Mouse (Mus musculus): Measurements from ENCODE around the gene Alad. TPM values are rescaled to one million over a fixed set of nuclear protein-coding genes. Genes with fewer than 3 reads are reported as not detected.

The Alad gene
- polyA plus RNA-seq, 1 experiment, result 87.7 TPM

DNA sequence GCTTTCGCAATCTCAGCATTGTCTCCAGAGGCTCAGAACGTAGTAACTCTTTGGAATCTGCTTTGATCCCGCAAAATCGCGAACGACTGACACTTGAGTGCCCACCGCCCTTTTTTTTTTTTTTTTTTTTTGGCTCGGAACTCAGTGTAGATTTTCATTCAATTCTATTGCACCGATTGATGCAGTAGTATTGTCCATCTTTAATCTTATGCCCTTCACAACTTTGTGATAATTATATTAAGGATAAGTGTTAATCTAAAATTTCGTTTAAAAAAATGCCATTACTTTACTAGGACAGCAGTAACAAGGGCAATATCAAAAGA, 5.7 kb upstream of the Alad start:
- H3K4me1 ChIP-seq (ENCODE audit: control insufficient read depth, insufficient read depth, insufficient read length, low read length), result 0 out of 2 replicates have a peak, but pooled peaks cover 2% of the 10 kb centered on the region
- H3K27ac ChIP-seq (replicated peaks; ENCODE audit: low read depth, low read length), result no peak overlapping the region
- H3K4me3 ChIP-seq (ENCODE audit: insufficient read depth, low read depth, low read length), result peak overlapping the region; percentile 43

DNA sequence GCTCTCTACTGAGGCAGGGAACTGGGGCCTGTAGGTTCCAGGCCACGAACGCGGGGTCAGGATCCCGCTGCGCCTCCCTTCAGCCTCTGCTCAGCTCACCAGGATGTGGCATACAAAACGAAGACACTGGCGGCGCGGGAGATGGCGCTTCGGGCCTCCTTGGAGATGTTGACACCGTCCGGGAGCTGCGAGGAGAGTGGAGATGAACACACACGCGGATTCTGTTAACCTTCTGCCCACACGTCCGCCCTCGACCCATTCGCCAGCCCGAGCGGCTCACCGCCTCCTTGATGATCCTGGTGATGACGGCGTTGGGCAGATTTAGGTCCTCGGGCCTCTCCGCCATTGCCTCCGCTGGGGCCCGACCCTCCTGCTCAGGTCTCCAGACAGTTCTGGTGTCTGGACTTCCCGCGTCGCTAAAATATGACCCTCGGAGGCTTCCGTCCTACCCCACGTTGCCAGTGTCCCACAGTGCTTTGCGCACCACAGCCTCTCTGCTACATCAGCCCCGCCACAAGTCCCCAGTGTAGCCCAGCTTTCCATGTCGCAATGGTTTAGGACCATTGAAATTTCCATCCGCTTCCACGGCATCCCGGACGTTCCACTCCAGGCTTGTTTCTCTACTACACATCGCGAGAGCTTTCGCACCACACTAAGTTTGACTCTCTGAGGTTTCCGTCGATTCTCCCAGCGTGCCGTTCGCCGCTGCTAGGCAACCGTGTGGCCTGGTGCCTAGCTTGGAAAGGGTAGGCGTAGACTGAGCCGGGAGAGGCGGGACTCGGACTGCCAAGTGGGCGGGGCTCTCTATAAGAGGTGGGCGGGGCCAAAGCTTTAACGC, 5.2 kb upstream of the Alad start, which contains the start of the genes Pole3 and 4933430I17Rik:
Gene Pole3, minus strand, starts transcription at position 418 of the 838 bp plus-strand sequence.
Gene 4933430I17Rik, plus strand, starts transcription at position 719 of the 838 bp plus-strand sequence.
- H3K4me3 ChIP-seq (ENCODE audit: insufficient read depth, low read depth, low read length), result peak within 1 kb of the TSS; percentile 80
- 0 out of 2 replicates have a peak, but pooled peaks cover 2% of the 10 kb centered on the region for H3K4me1 ChIP-seq (ENCODE audit: control insufficient read depth, insufficient read depth, insufficient read length, low read length)

DNA sequence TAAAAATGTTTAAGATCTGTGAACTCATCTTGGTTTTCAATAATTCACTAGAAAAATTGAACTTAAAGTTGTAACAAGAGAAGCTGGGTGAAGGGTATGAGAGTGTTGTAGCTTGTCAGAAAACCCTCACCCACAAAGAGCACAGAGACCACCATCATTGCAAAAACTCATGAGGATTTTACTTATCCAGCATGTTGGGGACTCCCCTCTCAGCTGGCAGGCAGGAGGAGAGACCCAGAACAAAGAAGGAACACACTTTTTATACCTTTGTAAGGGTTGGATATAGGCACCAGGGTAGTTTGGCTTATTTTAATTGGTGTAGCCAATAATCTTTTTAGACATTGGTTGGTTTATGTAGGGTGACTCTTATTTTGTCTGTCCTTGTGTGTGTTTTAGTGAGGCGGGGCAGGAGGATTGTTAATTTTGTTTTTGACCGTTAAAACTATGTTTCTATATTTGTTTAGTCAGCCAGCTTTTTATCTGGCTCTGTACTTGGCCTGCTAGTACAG, 1.2 kb upstream of the Alad start:
- H3K27ac ChIP-seq (replicated peaks; ENCODE audit: low read depth, low read length), result no peak overlapping the region
- H3K4me1 ChIP-seq (ENCODE audit: control insufficient read depth, insufficient read depth, insufficient read length, low read length), result peaks cover 16% of the 10 kb centered on the region
- no peak overlapping the region for H3K4me3 ChIP-seq (ENCODE audit: insufficient read depth, low read depth, low read length)

More for the DNA sequence above, 5.2 kb upstream of the Alad start, which contains the start of the genes Pole3 and 4933430I17Rik:
- H3K27ac ChIP-seq (replicated peaks; ENCODE audit: low read depth, low read length), result peak within 1 kb of the TSS; percentile 99

DNA sequence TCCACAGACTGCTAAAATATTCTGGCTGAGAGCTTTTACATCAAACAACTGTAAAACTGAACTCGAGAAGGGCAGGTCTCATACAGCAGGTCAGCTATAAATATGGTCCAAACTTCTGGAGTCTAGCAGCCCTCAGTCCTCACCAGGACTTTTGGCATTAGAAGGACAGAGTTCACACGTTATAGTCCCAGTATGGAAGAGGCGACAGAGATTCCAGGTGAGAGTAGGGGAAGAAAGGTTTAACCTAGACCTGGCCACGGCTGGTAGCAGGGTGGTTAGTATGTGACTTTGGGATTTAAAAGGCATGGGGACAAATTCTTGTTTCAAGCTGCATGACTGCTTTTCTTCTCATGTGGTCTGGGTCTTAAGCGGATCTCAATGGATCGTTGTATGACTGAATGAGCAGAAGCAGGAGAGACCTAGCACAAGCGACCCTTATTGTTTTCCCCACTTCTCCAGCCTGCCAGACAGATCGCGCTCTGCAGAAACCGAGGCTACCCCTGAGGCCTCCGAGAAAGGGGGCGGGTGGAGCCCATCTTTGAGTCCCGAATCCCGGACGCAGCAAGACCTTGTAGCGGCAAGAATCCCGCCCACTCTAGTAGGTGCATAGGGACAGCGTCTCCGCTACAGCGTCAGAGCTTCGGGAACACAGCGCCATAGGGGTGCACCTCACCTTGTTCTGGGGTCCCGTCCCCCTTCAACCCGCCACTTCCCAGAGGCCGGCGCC, 433 bp downstream of the Alad start:
- Histone ChIP-seq H3K4me1 (ENCODE audit: control insufficient read depth, insufficient read depth, insufficient read length, low read length) (peaks cover 17% of the 10 kb centered on the region), H3K4me3 (ENCODE audit: insufficient read depth, low read depth, low read length) (peak overlapping the region; percentile 94), H3K27ac (replicated peaks; ENCODE audit: low read depth, low read length) (peak overlapping the region; percentile 44)

DNA sequence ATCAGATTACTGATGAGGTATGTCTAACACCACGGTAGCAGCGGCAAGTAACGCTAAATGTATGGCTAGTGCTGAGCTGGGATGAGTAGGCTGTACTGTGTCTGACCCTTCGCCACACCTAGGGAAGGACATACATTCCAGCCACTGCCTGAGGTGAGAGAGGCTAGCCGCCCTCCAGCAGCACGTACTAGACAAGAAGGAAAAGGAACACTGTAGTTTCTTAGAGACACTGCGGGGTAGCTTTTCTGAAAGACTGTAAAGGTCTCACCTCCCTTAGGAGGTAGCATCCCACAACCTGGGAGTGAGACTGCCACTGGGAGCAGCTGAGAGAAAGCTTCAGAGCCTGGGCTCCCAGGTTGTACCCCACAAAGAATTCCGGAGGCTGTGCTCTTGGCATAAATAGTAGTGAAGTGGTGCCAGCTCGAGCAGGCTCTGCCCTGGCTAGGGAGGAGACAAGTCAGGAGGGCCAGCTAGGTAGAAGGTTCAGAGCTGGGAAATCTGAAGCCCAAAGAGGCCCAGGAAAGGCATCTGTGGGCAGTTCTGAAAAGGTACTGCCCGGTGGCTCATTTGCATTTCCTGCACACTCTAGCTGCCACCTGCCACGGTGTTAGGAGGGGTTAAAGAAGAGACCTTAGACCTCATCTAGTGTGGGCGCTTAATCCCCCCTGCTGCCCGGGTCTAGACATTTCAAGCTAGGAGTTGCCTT, 1.1 kb downstream of the Alad start:
- peak overlapping the region; percentile 94 for H3K4me3 ChIP-seq (ENCODE audit: insufficient read depth, low read depth, low read length)
- peak overlapping the region; percentile 65 for H3K27ac ChIP-seq (replicated peaks; ENCODE audit: low read depth, low read length)
- peaks cover 17% of the 10 kb centered on the region for H3K4me1 ChIP-seq (ENCODE audit: control insufficient read depth, insufficient read depth, insufficient read length, low read length)

DNA sequence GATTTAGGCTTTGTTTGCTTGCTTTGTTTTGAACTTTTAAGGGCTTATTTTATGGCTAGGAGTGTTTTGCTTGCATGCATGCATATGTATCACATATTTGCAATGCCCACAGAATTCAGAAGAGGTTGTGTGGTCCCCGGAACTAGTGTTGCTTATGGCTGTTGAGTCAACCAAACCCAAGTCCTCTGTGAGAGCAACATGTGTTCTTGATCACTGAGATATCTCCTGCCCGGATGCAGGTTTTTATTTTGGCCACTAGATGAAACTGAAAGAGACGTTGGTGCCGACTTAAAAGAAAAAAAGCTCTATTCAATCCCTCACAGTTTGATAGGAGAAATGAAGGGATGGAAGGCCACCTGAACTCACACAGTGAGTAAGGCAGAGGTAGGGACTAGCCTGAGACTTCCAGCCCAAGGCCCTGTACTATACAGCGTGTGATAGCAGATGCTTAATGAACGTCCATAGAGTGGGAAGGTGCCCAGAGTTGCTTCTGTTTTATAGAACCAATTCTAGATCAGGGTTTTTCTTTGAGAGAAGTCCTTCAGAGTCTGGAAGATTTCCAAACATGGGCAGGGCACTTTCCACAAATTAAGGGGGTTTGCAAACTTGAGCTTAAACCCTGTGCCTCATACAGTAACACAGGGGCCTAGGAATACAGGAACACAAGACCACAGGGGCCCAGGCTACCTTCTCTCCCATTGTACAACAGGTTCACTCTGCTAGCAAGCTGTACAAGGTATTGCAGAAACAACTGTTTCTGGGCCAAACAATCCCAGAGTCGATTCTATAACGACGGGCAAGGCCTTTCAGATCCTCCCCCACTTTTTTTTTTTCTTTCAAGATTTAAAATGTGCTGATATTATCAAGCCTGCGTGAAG, 1.9 kb downstream of the Alad start:
- H3K4me1 ChIP-seq (ENCODE audit: control insufficient read depth, insufficient read depth, insufficient read length, low read length), result peaks cover 17% of the 10 kb centered on the region
- peak overlapping the region; percentile 65 for H3K27ac ChIP-seq (replicated peaks; ENCODE audit: low read depth, low read length)
- peak overlapping the region; percentile 43 for H3K4me3 ChIP-seq (ENCODE audit: insufficient read depth, low read depth, low read length)

DNA sequence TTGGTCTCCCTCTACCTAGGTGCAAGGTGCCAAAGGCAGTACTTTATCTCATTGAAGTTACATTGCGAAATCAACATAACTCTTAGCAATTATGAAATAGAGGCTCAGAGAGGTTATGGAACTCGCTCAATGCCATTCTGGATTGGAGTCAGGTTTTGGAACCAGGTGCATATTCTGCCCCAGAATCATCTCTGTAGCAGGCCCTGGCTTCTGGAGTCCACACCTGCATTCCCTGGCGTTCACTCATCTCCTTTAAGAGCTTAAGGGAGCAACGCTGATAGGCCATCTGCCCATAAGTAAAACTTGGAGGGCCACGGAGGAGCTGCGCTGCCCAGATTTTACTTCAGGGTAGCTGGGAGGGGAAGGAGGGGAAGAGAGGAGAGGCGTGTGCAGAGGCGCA, 2.7 kb downstream of the Alad start:
- no peak overlapping the region for H3K27ac ChIP-seq (replicated peaks; ENCODE audit: low read depth, low read length)
- H3K4me1 ChIP-seq (ENCODE audit: control insufficient read depth, insufficient read depth, insufficient read length, low read length), result peaks cover 17% of the 10 kb centered on the region
- H3K4me3 ChIP-seq (ENCODE audit: insufficient read depth, low read depth, low read length), result no peak overlapping the region

DNA sequence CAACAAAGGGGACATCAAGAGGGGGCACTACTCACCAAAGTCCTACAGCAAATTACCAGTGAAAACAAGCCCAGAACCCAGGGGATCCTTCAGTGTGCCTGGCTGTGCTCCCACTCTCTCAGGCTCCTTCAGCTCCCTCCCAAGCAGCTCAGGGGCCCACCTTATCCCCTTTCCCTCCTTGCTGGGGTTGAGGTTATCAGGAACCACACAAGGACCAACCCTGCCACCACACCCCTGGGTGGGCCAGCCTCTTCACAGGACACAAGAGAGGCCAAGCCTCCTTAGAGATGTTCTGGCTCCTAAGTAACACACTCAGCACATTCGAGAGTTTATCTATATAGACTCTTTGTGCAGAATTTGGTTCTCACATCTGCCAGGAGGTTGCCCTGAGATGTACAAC, 3.1 kb downstream of the Alad start:
- Histone ChIP-seq H3K4me1 (ENCODE audit: control insufficient read depth, insufficient read depth, insufficient read length, low read length) (peaks cover 17% of the 10 kb centered on the region), H3K27ac (replicated peaks; ENCODE audit: low read depth, low read length) (peak overlapping the region; percentile 59), H3K4me3 (ENCODE audit: insufficient read depth, low read depth, low read length) (no peak overlapping the region)

DNA sequence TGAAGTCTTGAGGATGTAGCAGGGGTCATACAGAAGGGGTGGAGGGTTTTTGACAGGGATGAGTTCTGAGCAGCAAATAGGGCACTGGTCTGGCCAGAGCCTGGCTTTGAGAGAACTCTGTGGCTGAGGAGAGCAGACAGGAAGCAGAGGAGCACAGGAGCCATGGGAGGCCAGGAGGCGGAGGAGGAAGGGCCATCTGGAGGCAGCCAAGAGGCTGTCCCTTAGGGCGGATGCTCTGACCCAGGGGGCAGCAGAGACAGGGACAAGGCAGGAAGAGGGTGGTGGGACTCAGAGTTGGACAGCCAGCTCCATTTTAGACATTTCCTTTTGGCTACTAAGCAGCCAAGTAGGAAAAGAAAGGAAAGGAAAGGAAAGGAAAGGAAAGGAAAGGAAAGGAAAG, 3.6 kb downstream of the Alad start:
- H3K4me1 ChIP-seq (ENCODE audit: control insufficient read depth, insufficient read depth, insufficient read length, low read length), result peaks cover 17% of the 10 kb centered on the region
- no peak overlapping the region for H3K4me3 ChIP-seq (ENCODE audit: insufficient read depth, low read depth, low read length)
- peak overlapping the region; percentile 69 for H3K27ac ChIP-seq (replicated peaks; ENCODE audit: low read depth, low read length)

DNA sequence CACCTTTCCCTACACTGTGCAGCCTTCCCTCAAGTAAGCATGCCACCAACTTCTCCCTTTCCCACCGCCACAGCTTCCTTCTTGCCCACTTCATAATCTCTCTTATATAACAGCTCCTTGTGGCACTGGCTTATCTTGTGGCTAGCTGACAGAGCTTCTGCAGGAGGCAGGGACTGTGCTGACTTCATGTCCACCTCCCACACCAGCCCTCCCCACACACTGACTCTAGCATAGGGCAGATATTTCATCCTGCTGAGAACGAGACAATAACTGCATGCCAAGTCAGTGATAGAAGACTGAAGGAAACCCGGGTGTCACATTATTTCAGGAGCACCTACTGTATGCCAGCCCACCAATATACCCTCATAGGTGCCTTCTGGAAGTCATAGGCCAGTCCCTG, 4.2 kb downstream of the Alad start:
- H3K4me3 ChIP-seq (ENCODE audit: insufficient read depth, low read depth, low read length), result no peak overlapping the region
- peak overlapping the region; percentile 69 for H3K27ac ChIP-seq (replicated peaks; ENCODE audit: low read depth, low read length)
- H3K4me1 ChIP-seq (ENCODE audit: control insufficient read depth, insufficient read depth, insufficient read length, low read length), result peaks cover 17% of the 10 kb centered on the region

DNA sequence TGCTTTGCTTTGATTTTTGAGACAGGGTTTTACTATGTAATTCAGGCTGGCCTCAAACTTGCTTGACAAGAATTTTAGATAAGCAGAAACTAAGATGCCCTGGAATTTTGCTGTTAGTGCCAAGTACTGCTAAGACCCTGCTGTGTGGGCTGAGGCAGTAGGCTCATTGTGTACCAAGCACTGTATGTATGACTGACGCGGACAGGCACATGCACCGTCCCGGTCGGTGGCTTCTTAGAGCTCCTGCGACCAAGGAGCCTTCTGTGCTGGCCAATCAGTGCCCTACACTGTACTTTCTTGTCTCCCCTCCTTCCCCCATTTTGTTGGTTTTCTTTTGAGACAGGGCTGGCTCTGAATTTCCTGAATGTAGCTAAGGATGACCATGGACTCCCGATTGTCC, 4.7 kb downstream of the Alad start:
- no peak overlapping the region for H3K27ac ChIP-seq (replicated peaks; ENCODE audit: low read depth, low read length)

DNA sequence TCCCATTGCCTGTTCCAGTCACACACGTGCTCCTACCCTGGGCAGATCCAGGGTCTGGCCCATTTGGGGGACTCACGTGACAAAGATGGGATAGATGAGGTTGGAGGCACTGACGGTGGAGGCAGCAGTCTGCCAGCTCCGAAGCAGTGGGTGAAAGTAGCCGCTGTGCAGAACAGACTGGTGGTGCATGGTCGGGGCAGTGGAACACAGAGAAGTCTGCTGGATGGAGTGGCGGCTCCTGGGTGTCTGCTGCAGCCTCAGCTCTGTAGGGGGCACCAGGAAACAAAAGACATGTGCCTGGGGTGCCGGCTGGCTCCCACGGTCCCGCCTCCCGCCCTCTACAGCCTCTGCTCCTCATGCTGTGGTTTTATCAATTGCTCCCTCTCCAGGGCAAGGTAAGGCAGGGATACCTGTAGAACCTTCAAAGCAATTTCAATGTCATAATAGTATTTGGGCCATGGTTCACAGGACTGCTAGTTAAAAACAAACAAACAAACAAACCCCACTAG, 5.7 kb downstream of the Alad start:
- no peak overlapping the region for H3K27ac ChIP-seq (replicated peaks; ENCODE audit: low read depth, low read length)
- H3K4me1 ChIP-seq (ENCODE audit: control insufficient read depth, insufficient read depth, insufficient read length, low read length), result peaks cover 17% of the 10 kb centered on the region
- no peak overlapping the region for H3K4me3 ChIP-seq (ENCODE audit: insufficient read depth, low read depth, low read length)

More for the DNA sequence above, 4.7 kb downstream of the Alad start:
- Histone ChIP-seq H3K4me3 (ENCODE audit: insufficient read depth, low read depth, low read length) (no peak overlapping the region), H3K4me1 (ENCODE audit: control insufficient read depth, insufficient read depth, insufficient read length, low read length) (peaks cover 17% of the 10 kb centered on the region)

DNA sequence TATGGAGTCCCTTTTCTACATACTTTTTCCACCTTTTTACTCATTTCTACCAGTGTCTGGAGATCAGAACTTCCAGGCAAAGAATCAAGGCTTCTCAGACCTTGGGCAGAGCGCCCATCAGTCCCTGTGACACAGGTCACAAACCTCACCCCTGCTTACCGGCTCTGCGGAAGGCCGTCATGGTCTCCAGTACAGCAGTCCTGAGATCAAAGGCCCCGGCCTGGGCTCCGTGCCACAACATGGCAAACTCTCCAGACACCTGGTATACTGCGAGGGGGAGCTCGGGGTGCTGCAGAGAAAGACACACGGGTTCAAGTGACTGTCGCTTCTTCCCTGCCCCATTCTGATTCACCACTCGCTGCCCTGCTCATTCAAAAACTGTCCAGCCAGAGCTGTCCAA, 9.8 kb downstream of the Alad start:
- Histone ChIP-seq H3K4me3 (ENCODE audit: insufficient read depth, low read depth, low read length) (no peak overlapping the region), H3K27ac (replicated peaks; ENCODE audit: low read depth, low read length) (no peak overlapping the region)

DNA sequence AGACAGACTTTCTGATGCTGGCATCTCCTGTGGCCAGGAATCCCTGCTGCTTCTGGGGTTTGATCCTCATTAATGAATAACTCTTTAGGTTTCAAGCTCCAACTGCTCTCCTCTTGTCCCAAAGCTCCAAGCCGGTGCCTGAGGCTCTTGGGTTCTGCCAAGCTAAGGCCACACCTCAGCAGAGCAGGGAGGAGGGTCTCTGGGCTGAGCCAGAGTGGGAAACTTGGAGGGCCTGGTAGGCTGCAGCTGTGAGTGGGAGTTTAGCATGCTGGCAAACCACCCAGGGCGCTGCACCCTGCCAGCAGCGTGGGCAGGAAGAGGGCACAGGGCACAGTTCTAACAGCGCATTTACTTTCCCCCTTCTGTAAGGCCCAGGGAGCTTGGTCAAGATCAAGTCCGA, 10.9 kb downstream of the Alad start:
- no peaks in the 10 kb centered on the region for H3K4me1 ChIP-seq (ENCODE audit: control insufficient read depth, insufficient read depth, insufficient read length, low read length)
- H3K27ac ChIP-seq (replicated peaks; ENCODE audit: low read depth, low read length), result no peak overlapping the region
- no peak overlapping the region for H3K4me3 ChIP-seq (ENCODE audit: insufficient read depth, low read depth, low read length)

More for the DNA sequence above, 9.8 kb downstream of the Alad start:
- no peaks in the 10 kb centered on the region for H3K4me1 ChIP-seq (ENCODE audit: control insufficient read depth, insufficient read depth, insufficient read length, low read length)

Data from brown adipose tissue, adult 24 weeks (tissue).